Mouse (Mus musculus): Measurements from ENCODE around the gene Apof.

Apof gene

GRCm38 (mm10) chr10:128268371-128268770, at the start of gene Apof:
TSS of gene Apof (plus strand) at chr10:128268671.
- DNase-seq (ENCODE audit: low read depth): no peak

GRCm38 (mm10) chr10:128221533-128222286, 46.8 kb upstream of the Apof start:
- no peak for DNase-seq (ENCODE audit: low read depth)

GRCm38 (mm10) chr10:128225064-128225463, 43.4 kb upstream of the Apof start:
- no peak for DNase-seq (ENCODE audit: low read depth)

- no peak for DNase-seq (ENCODE audit: low read depth)
Observed at GRCm38 (mm10) chr10:128225538-128225937, 42.9 kb upstream of the Apof start, which contains the start of gene Mip. TSS of gene Mip (plus strand) at chr10:128225838.

- DNase-seq (ENCODE audit: low read depth): no peak
Observed at GRCm38 (mm10) chr10:128227592-128227991, 40.9 kb upstream of the Apof start.

GRCm38 (mm10) chr10:128228009-128228408, 40.5 kb upstream of the Apof start:
- no peak for DNase-seq (ENCODE audit: low read depth)

GRCm38 (mm10) chr10:128230582-128230981, 37.9 kb upstream of the Apof start:
- DNase-seq (ENCODE audit: low read depth): no peak

GRCm38 (mm10) chr10:128231146-128231545, 37.3 kb upstream of the Apof start:
- DNase-seq (ENCODE audit: low read depth): no peak

- DNase-seq (ENCODE audit: low read depth): peak; percentile 63
Observed at GRCm38 (mm10) chr10:128231697-128232419, 36.6 kb upstream of the Apof start, which contains the start of gene Timeless. TSS of gene Timeless (plus strand) at chr10:128232065.

- peak; percentile 84 for DNase-seq (ENCODE audit: low read depth)
Observed at GRCm38 (mm10) chr10:128232420-128232985, 36.0 kb upstream of the Apof start.

GRCm38 (mm10) chr10:128236321-128236720, 32.1 kb upstream of the Apof start:
- DNase-seq (ENCODE audit: low read depth): no peak

GRCm38 (mm10) chr10:128237807-128238480, 30.5 kb upstream of the Apof start:
- no peak for DNase-seq (ENCODE audit: low read depth)

GRCm38 (mm10) chr10:128239140-128239539, 29.3 kb upstream of the Apof start:
- no peak for DNase-seq (ENCODE audit: low read depth)

GRCm38 (mm10) chr10:128240131-128240530, 28.3 kb upstream of the Apof start:
- DNase-seq (ENCODE audit: low read depth): no peak

GRCm38 (mm10) chr10:128243252-128243651, 25.2 kb upstream of the Apof start:
- no peak for DNase-seq (ENCODE audit: low read depth)

GRCm38 (mm10) chr10:128244121-128244520, 24.4 kb upstream of the Apof start:
- no peak for DNase-seq (ENCODE audit: low read depth)

- DNase-seq (ENCODE audit: low read depth): no peak
Observed at GRCm38 (mm10) chr10:128247020-128247732, 21.3 kb upstream of the Apof start.

- DNase-seq (ENCODE audit: low read depth): no peak
Observed at GRCm38 (mm10) chr10:128250565-128250964, 17.9 kb upstream of the Apof start.

- DNase-seq (ENCODE audit: low read depth): no peak
Observed at GRCm38 (mm10) chr10:128253677-128254255, 14.7 kb upstream of the Apof start, which contains the start of gene Apon. TSS of gene Apon (plus strand) at chr10:128254096.

- DNase-seq (ENCODE audit: low read depth): no peak
Observed at GRCm38 (mm10) chr10:128255925-128256324, 12.5 kb upstream of the Apof start.

GRCm38 (mm10) chr10:128256328-128256727, 12.1 kb upstream of the Apof start:
- no peak for DNase-seq (ENCODE audit: low read depth)
